Mouse (Mus musculus) left cerebral cortex, postnatal 10 days (tissue): ENCODE measurements at regions not wholly inside any gene's neighbourhood (a gene's known extent, or its start where the extent isn't known, plus 50 kb on each side); places are given as distances from the start of the nearest gene placed in this dataset.
A peak's percentile ranks its signal among the peaks of the same experiment; 100 is the strongest.
"Not testable (repeated sequence)": the region's sequence is repeated elsewhere in the genome, so short reads cannot be mapped to it uniquely, and the experiment has no call there.

Source experiments
- DNase-seq, 2 experiments: peaks; one replicate each; pipeline ENCODE4 v3.0.0; 2021 to 2022; ENCODE audit warnings: low spot score in 2 of 2, mixed read lengths in 1 of 2; ENCODE audit errors: extremely low spot score in 1 of 2
- intact Hi-C: fragments of 180-260 bp; cut with DNase I; formaldehyde crosslinking; loops from one replicate; pipeline ENCODE4 v1.15.1; 2025

- intact Hi-C loops, result not testable (repeated sequence)
- peak in 1 of 2 experiments; percentile 24 for DNase-seq
Observed at GRCm38 (mm10) chr12:22745556-22745955, 1034.5 kb downstream of the Gm10330 start.

GRCm38 (mm10) chr12:22745067-22745466, 1035.0 kb downstream of the Gm10330 start:
- intact Hi-C loops, result not testable (repeated sequence)
- DNase-seq, result peak in 1 of 2 experiments; percentile 18
